Mouse (Mus musculus) neural tube, embryonic 12.5 days (tissue): ENCODE measurements around the gene Cfap36. TPM values are rescaled to one million over a fixed set of nuclear protein-coding genes. Genes with fewer than 3 reads are reported as not detected.

Source experiments
- ATAC-seq: fragments of 200-750 bp; cut with Nextera tagmentation; 2 replicates; pipeline ENCODE4 v1.8.0; 2017; ENCODE audit warnings: low read depth, mild to moderate bottlenecking, moderate TSS enrichment, moderate library complexity; ENCODE audit not compliant: low FRiP score
- H3K27ac ChIP-seq: fragments of 300-500 bp; sonication (generic); 2 replicates; pipeline ENCODE4 v1.5.1; 2016
- H3K27me3 ChIP-seq: fragments of 300-500 bp; sonication (generic); replicated peaks from 2 replicates; pipeline ENCODE4 v1.6.1; 2016; ENCODE audit warnings: mild to moderate bottlenecking
- H3K36me3 ChIP-seq: fragments of 300-500 bp; sonication (generic); 2 replicates; pipeline ENCODE4 v1.6.1; 2016; ENCODE audit warnings: mild to moderate bottlenecking
- H3K4me1 ChIP-seq: fragments of 300-500 bp; sonication (generic); 2 replicates; pipeline ENCODE4 v1.6.1; 2016
- H3K4me2 ChIP-seq: fragments of 300-500 bp; sonication (generic); replicated peaks from 2 replicates; pipeline ENCODE4 v1.6.1; 2016; ENCODE audit warnings: mild to moderate bottlenecking
- H3K4me3 ChIP-seq: fragments of 300-500 bp; sonication (generic); 2 replicates; pipeline ENCODE4 v1.5.1; 2016
- H3K9ac ChIP-seq: fragments of 300-500 bp; sonication (generic); 2 replicates; pipeline ENCODE4 v1.6.1; 2016; ENCODE audit warnings: mild to moderate bottlenecking
- H3K9me3 ChIP-seq: fragments of 300-500 bp; sonication (generic); 2 replicates; pipeline ENCODE4 v1.6.1; 2016; ENCODE audit warnings: mild to moderate bottlenecking
- WGBS: fragments of 180-500 bp; shearing (Covaris S2); methylation state at CpG from one replicate; pipeline ENCODE4 v1.1.7; 2016; 5-methylcytosine and 5-hydroxymethylcytosine counted together
- polyA plus RNA-seq: library from polyadenylated mRNA; unstranded; fragments of >200 nt; fragmentation: Nextera tagmentation; extraction: Ambion mirVana; gene quantifications from 2 replicates; pipeline ENCODE4 v1.2.1, GENCODE M21; 2016

The Cfap36 gene
- polyA plus RNA-seq, 1 experiment from 2014 or later: 96.9 TPM

GRCm38 (mm10) chr11:29237364-29237763, 9.8 kb downstream of the Cfap36 start:
- no peak overlapping the region for H3K4me3 ChIP-seq
- H3K4me1 ChIP-seq: no peaks in the 10 kb centered on the region
- no peak overlapping the region for H3K27ac ChIP-seq
- no peak for ATAC-seq
- H3K36me3 ChIP-seq: peaks cover 17% of the 10 kb centered on the region
- no peak overlapping the region for H3K9ac ChIP-seq
- no peaks in the 10 kb centered on the region for H3K27me3 ChIP-seq
- H3K9me3 ChIP-seq: no peaks in the 10 kb centered on the region
- no peak overlapping the region for H3K4me2 ChIP-seq

DNA sequence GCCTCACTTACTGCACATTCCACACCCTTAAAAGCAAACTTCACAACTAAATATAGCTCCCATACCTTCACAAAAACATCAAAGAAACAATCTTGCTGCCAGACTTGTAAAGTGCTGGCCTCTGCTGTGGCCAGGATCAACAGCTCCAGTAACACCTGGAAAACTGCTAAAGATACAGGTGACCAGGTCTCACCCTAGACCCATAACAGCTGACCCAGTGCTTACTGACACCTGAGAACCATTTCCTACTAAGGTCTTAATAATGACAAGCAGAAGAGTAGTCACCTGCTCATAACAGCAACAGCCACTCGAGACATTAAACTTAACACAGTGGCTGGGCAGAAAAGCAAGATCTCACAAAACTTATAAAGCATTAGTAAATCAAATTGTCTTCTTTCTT, 13.6 kb downstream of the Cfap36 start:
- H3K27me3 ChIP-seq: no peaks in the 10 kb centered on the region
- ATAC-seq: no peak
- H3K4me1 ChIP-seq: no peaks in the 10 kb centered on the region
- 88% methylated on average over 1 of the region's 1 CpGs for WGBS
- H3K9ac ChIP-seq: no peak overlapping the region
- no peaks in the 10 kb centered on the region for H3K9me3 ChIP-seq
- no peak overlapping the region for H3K4me2 ChIP-seq
- H3K4me3 ChIP-seq: no peak overlapping the region
- no peak overlapping the region for H3K27ac ChIP-seq
- H3K36me3 ChIP-seq: peaks cover 17% of the 10 kb centered on the region

DNA sequence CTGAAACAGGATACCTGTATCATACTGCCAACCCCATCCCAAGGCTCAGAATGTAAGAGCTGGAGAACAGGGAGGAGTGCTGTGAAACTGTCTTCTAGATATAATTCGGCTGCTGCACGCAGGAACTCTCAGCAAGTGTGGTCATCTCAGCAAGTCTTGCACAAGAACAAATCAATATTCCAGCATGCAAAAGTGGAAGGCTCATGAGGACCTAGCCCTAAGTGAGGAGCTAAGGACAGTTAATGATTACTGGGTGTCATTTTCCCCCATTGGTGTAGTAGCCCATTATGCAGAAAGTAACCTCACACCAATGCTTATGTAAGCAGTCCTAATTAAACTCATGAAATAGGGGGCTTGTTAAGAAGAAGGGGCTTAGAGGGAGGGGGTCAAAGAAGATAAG, 18.3 kb downstream of the Cfap36 start:
- no peak overlapping the region for H3K27ac ChIP-seq
- no peak overlapping the region for H3K4me2 ChIP-seq
- ATAC-seq: no peak
- 88% methylated on average over 2 of the region's 2 CpGs for WGBS
- no peaks in the 10 kb centered on the region for H3K4me1 ChIP-seq
- no peak overlapping the region for H3K4me3 ChIP-seq
- H3K27me3 ChIP-seq: no peaks in the 10 kb centered on the region
- H3K9me3 ChIP-seq: no peaks in the 10 kb centered on the region
- H3K36me3 ChIP-seq: peaks cover 35% of the 10 kb centered on the region
- no peak overlapping the region for H3K9ac ChIP-seq

DNA sequence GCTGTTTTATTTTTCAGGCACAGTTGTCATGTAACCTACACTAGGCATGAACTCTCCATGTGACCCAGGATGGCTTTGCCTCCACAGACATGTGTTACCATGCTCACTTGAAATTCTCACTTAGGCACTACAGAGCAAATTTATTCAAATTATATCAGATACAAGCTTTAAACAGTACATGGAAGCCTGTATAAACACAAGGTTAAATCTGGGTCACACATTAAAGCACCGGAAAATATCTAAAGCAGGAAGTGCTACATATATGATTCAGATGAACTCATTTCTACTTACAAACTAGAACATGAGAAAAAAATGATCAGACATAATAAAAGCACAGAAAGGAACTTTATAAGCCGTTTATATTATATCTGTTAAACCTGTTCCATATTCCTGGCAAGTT, 22.5 kb downstream of the Cfap36 start:
- no peak overlapping the region for H3K4me3 ChIP-seq
- no peaks in the 10 kb centered on the region for H3K9me3 ChIP-seq
- no peak overlapping the region for H3K4me2 ChIP-seq
- no peaks in the 10 kb centered on the region for H3K4me1 ChIP-seq
- 92% methylated on average over 2 of the region's 2 CpGs for WGBS
- ATAC-seq: no peak
- no peak overlapping the region for H3K27ac ChIP-seq
- H3K27me3 ChIP-seq: no peaks in the 10 kb centered on the region
- peaks cover 59% of the 10 kb centered on the region for H3K36me3 ChIP-seq
- no peak overlapping the region for H3K9ac ChIP-seq

DNA sequence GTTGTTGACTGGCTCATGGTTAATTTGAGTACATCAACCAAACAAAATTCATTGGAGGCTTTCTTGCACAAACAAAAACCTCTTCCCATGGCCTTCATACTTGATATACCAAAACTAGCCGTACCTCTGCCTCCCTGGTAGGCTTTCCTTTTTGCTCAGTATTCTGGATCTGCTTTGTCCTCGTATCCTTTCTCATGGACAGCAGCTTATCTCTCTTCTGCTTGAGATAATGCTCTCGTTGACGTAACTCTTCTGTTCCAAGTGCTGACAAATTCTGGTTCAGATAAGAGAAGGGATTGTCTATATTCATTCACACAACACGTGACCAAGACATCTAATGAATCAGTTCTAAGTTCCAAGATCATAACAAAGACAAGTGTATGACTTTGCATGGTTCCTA, 24.9 kb downstream of the Cfap36 start:
- 92% methylated on average over 5 of the region's 5 CpGs for WGBS
- Histone ChIP-seq H3K27ac (no peak overlapping the region), H3K4me3 (no peak overlapping the region), H3K9me3 (no peaks in the 10 kb centered on the region), H3K36me3 (peaks cover 55% of the 10 kb centered on the region), H3K4me2 (no peak overlapping the region), H3K27me3 (no peaks in the 10 kb centered on the region), H3K4me1 (no peaks in the 10 kb centered on the region), H3K9ac (no peak overlapping the region)
- no peak for ATAC-seq

DNA sequence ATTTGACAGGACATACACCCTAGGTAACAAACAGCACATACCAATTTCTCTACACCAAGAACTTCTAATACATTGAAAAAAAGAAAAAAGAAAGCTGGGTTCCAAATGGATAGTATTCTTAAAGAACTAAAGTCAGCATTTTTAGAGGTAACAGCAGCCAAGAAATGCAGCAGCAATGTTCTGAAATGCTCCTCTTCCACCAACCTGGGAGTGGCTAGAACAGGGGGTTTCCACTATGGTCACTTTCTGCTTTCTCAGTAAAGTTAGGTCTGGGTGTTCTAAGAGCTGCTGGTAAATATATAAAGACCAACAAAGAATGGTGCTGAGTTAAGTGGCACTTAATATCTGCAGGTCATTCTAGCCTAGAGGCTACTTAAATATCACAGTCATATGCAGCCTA, 28.2 kb downstream of the Cfap36 start:
- Histone ChIP-seq H3K4me3 (no peak overlapping the region), H3K27me3 (no peaks in the 10 kb centered on the region), H3K9me3 (no peaks in the 10 kb centered on the region), H3K4me2 (no peak overlapping the region), H3K36me3 (peaks cover 68% of the 10 kb centered on the region), H3K9ac (no peak overlapping the region), H3K4me1 (no peaks in the 10 kb centered on the region), H3K27ac (no peak overlapping the region)
- no peak for ATAC-seq

- Histone ChIP-seq H3K4me3 (no peak overlapping the region), H3K9ac (no peak overlapping the region), H3K4me1 (no peaks in the 10 kb centered on the region), H3K9me3 (no peaks in the 10 kb centered on the region), H3K36me3 (peaks cover 57% of the 10 kb centered on the region), H3K27ac (no peak overlapping the region), H3K4me2 (no peak overlapping the region), H3K27me3 (no peaks in the 10 kb centered on the region)
- no peak for ATAC-seq
- WGBS: 96% methylated on average over 2 of the region's 2 CpGs
These were observed 31.0 kb downstream of the Cfap36 start for GRCm38 (mm10) chr11:29216196-29216595.

GRCm38 (mm10) chr11:29209774-29210173, 37.4 kb downstream of the Cfap36 start:
- no peaks in the 10 kb centered on the region for H3K27me3 ChIP-seq
- no peak overlapping the region for H3K27ac ChIP-seq
- 93% methylated on average over 2 of the region's 2 CpGs for WGBS
- no peak overlapping the region for H3K9ac ChIP-seq
- no peak overlapping the region for H3K4me3 ChIP-seq
- no peaks in the 10 kb centered on the region for H3K4me1 ChIP-seq
- ATAC-seq: no peak
- no peak overlapping the region for H3K4me2 ChIP-seq
- H3K36me3 ChIP-seq: peaks cover 23% of the 10 kb centered on the region
- H3K9me3 ChIP-seq: no peaks in the 10 kb centered on the region

DNA sequence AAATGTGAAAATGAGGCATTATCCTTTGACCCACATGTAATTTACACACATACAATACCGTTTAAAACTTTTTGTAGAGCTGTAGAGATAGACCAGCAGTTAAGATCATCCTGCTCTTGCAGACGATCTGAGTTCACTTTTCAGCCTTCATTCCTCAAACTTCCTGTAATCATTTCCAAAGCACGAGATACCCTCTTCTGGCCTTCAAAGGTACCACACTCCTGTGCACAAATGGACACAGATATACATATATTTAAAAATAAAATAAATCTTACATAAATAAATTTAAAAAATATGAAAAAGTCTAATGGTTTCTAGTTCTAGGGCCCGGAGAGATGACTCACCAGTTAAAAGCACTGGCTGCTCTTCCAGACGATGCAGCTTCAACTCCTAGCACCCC, 43.6 kb downstream of the Cfap36 start:
- H3K36me3 ChIP-seq: peaks cover 28% of the 10 kb centered on the region
- 88% methylated on average over 5 of the region's 5 CpGs for WGBS

DNA sequence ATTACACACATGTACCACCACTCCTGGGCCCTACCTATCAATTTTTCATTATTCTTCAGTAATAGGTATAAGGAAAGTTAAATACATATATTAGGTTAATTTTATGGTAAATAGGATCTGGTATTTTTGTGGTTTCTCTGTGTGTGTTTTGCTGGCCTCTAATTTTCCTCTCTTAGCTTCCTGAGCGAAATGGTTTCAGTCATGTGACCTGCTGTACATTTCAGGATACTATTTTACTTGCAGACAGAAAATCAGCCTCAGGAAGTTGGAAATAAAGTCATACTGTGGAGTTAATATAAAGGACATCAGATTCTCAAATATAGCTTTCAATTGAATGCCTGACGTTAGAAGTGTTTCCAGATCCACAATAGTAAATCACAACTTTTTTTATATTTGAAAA, 58.2 kb downstream of the Cfap36 start:
- Histone ChIP-seq H3K9ac (no peak overlapping the region), H3K36me3 (peaks cover 39% of the 10 kb centered on the region), H3K27me3 (no peaks in the 10 kb centered on the region), H3K9me3 (no peaks in the 10 kb centered on the region), H3K4me2 (no peak overlapping the region), H3K27ac (no peak overlapping the region), H3K4me1 (no peaks in the 10 kb centered on the region), H3K4me3 (no peak overlapping the region)
- 86% methylated on average over 2 of the region's 2 CpGs for WGBS
- ATAC-seq: no peak

More for the DNA sequence above, 43.6 kb downstream of the Cfap36 start:
- no peak for ATAC-seq
- no peak overlapping the region for H3K9ac ChIP-seq
- no peak overlapping the region for H3K27ac ChIP-seq
- no peaks in the 10 kb centered on the region for H3K4me1 ChIP-seq
- no peaks in the 10 kb centered on the region for H3K9me3 ChIP-seq
- H3K4me3 ChIP-seq: no peak overlapping the region
- no peaks in the 10 kb centered on the region for H3K27me3 ChIP-seq
- H3K4me2 ChIP-seq: no peak overlapping the region

- Histone ChIP-seq H3K4me2 (no peak overlapping the region), H3K4me1 (no peaks in the 10 kb centered on the region), H3K4me3 (no peak overlapping the region), H3K9me3 (no peaks in the 10 kb centered on the region), H3K36me3 (peaks cover 27% of the 10 kb centered on the region), H3K27me3 (no peaks in the 10 kb centered on the region), H3K9ac (no peak overlapping the region), H3K27ac (no peak overlapping the region)
- no peak for ATAC-seq
- WGBS: 96% methylated on average over 5 of the region's 5 CpGs
These were observed 65.5 kb downstream of the Cfap36 start for GRCm38 (mm10) chr11:29181751-29182150.

- H3K4me2 ChIP-seq: no peak overlapping the region
- H3K9ac ChIP-seq: no peak overlapping the region
- no peaks in the 10 kb centered on the region for H3K9me3 ChIP-seq
- H3K4me1 ChIP-seq: no peaks in the 10 kb centered on the region
- no peak overlapping the region for H3K27ac ChIP-seq
- no peaks in the 10 kb centered on the region for H3K27me3 ChIP-seq
- peaks cover 19% of the 10 kb centered on the region for H3K36me3 ChIP-seq
- 90% methylated on average over 3 of the region's 3 CpGs for WGBS
- no peak for ATAC-seq
- no peak overlapping the region for H3K4me3 ChIP-seq
These were observed 66.6 kb downstream of the Cfap36 start for GRCm38 (mm10) chr11:29180657-29181056.

DNA sequence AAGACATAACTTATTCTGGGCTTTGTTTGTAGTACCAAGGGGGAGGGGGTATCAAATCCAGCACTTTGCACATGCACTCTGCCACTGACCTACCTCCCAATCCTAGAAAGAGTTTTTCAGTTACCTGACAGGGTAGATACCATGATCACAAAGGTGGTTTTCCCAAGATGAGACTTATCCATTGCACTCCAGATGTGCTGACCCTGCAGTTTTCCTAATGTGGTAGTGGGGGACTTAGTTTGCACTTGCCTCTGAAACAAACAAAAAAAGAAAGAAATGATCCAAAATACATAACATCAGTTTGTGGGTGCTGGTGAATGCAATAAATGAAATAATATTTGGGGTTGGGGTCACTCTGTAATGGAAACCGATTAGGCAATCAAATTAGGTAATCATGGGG, 67.9 kb downstream of the Cfap36 start:
- H3K27ac ChIP-seq: no peak overlapping the region
- no peak overlapping the region for H3K9ac ChIP-seq
- no peaks in the 10 kb centered on the region for H3K4me1 ChIP-seq
- peaks cover 14% of the 10 kb centered on the region for H3K36me3 ChIP-seq
- ATAC-seq: no peak
- WGBS: 96% methylated on average over 1 of the region's 1 CpGs
- H3K4me3 ChIP-seq: no peak overlapping the region
- H3K9me3 ChIP-seq: no peaks in the 10 kb centered on the region
- H3K4me2 ChIP-seq: no peak overlapping the region
- no peaks in the 10 kb centered on the region for H3K27me3 ChIP-seq
